Mouse (Mus musculus) CH12.LX (cell line): ENCODE results near the gene Slc23a4. TPM values are rescaled to one million over a fixed set of nuclear protein-coding genes. Genes with fewer than 3 reads are reported as not detected.

Experiments used
- DNase-seq: peaks from one replicate; pipeline ENCODE4 v3.0.0-alpha.2; 2013; ENCODE audit errors: extremely low read depth
- H3K27ac ChIP-seq: 2 replicates; pipeline ENCODE4 v1.5.1; 2012; ENCODE audit warnings: low read depth, mild to moderate bottlenecking, control low read depth, moderate library complexity; ENCODE audit not compliant: insufficient read depth
- H3K27me3 ChIP-seq: replicated peaks from 2 replicates; pipeline ENCODE3; 2012; ENCODE audit warnings: inconsistent platforms
- H3K36me3 ChIP-seq, 2 experiments: replicated peaks in 1 of 2; 2 replicates each; pipeline versions ENCODE3 to v1.6.1; 2012; ENCODE audit warnings: inconsistent platforms in 1 of 2, low read length in 1 of 2, mild to moderate bottlenecking in 1 of 2, mixed read lengths in 1 of 2, moderate library complexity in 1 of 2; ENCODE audit not compliant: control insufficient read depth in 1 of 2, insufficient read depth in 1 of 2
- H3K4me1 ChIP-seq, 2 experiments: 2 replicates each; pipeline ENCODE4 v1.6.1; 2012; ENCODE audit warnings: inconsistent platforms in 1 of 2, moderate library complexity in 1 of 2; ENCODE audit not compliant: insufficient read depth in 2 of 2, control insufficient read depth in 1 of 2
- H3K4me2 ChIP-seq: 2 replicates; pipeline ENCODE4 v1.6.1; 2012; ENCODE audit warnings: low read depth, mild to moderate bottlenecking, control low read depth; ENCODE audit not compliant: poor library complexity, insufficient read depth, severe bottlenecking
- H3K4me3 ChIP-seq, 3 experiments: fragments of 150-350 bp in 1 of 3; sonication (generic) in 1 of 3; replicated peaks in 1 of 3; 2 replicates each; pipeline versions ENCODE3 to v1.5.1; 2011 to 2012; ENCODE audit warnings: low read depth in 2 of 3, low read length in 2 of 3, mild to moderate bottlenecking in 2 of 3, moderate library complexity in 2 of 3, control low read depth in 1 of 3, improper control_type of control experiment in 1 of 3, inconsistent platforms in 1 of 3, mixed read lengths in 1 of 3; ENCODE audit not compliant: poor library complexity in 1 of 3
- H3K79me2 ChIP-seq: replicated peaks from 2 replicates; pipeline ENCODE4 v1.6.1; 2012; ENCODE audit warnings: mild to moderate bottlenecking, moderate library complexity; ENCODE audit not compliant: control insufficient read depth, poor library complexity, insufficient read depth, severe bottlenecking; ENCODE audit errors: extremely low read depth
- H3K9ac ChIP-seq: 2 replicates; pipeline ENCODE4 v1.6.1; 2012; ENCODE audit warnings: low read depth, mild to moderate bottlenecking, control low read depth, moderate library complexity; ENCODE audit not compliant: insufficient read depth
- H3K9me3 ChIP-seq: replicated peaks from 2 replicates; pipeline ENCODE3; 2012; ENCODE audit warnings: low read length, inconsistent platforms, mixed read lengths
- BHLHE40 ChIP-seq: IDR thresholded peaks from 2 replicates; pipeline ENCODE4 v1.6.1; 2011; ENCODE audit warnings: mild to moderate bottlenecking, low read depth, low read length, improper control_type of control experiment
- CHD1 ChIP-seq: IDR thresholded peaks from 2 replicates; pipeline ENCODE4 v1.6.1; 2012; ENCODE audit warnings: low read depth, low read length, improper control_type of control experiment, inconsistent platforms
- CTCF ChIP-seq, 2 experiments: IDR thresholded peaks in 1 of 2; conservative IDR thresholded peaks in 1 of 2; 2 replicates each; pipeline ENCODE4 v1.5.1; 2011 to 2012; ENCODE audit warnings: low read depth in 2 of 2, low read length in 2 of 2, improper control_type of control experiment in 1 of 2, inconsistent platforms in 1 of 2, mild to moderate bottlenecking in 1 of 2, moderate library complexity in 1 of 2
- E2F4 ChIP-seq: IDR thresholded peaks from 2 replicates; pipeline ENCODE4 v1.6.1; 2011; ENCODE audit warnings: low read depth, low read length, improper control_type of control experiment; ENCODE audit not compliant: insufficient replicate concordance
- EP300 ChIP-seq: IDR thresholded peaks from 2 replicates; pipeline ENCODE4 v1.6.1; 2011; ENCODE audit warnings: low read length, improper control_type of control experiment
- GABPA ChIP-seq: IDR thresholded peaks from 2 replicates; pipeline ENCODE4 v1.6.1; 2012; ENCODE audit warnings: low read depth, low read length, improper control_type of control experiment, inconsistent platforms; ENCODE audit not compliant: insufficient replicate concordance
- HCFC1 ChIP-seq: IDR thresholded peaks from 2 replicates; pipeline ENCODE4 v1.6.1; 2012; ENCODE audit warnings: low read depth, mild to moderate bottlenecking, inconsistent platforms, low read length, improper control_type of control experiment
- IRF4 ChIP-seq: IDR thresholded peaks from 2 replicates; pipeline ENCODE4 v1.6.1; 2014; ENCODE audit warnings: low read depth, mild to moderate bottlenecking, inconsistent platforms, low read length, improper control_type of control experiment
- MAX ChIP-seq: IDR thresholded peaks from 2 replicates; pipeline ENCODE4 v1.6.1; 2011; ENCODE audit warnings: low read length, improper control_type of control experiment
- MEF2A ChIP-seq: IDR thresholded peaks from 2 replicates; pipeline ENCODE4 v1.6.1; 2014; ENCODE audit warnings: low read depth, mild to moderate bottlenecking, inconsistent platforms, low read length, improper control_type of control experiment, borderline replicate concordance
- MXI1 ChIP-seq: IDR thresholded peaks from 2 replicates; pipeline ENCODE4 v1.6.1; 2011; ENCODE audit warnings: mild to moderate bottlenecking, low read depth, low read length, improper control_type of control experiment
- NELFE ChIP-seq: IDR thresholded peaks from 2 replicates; pipeline ENCODE4 v1.6.1; 2011; ENCODE audit warnings: low read depth, low read length, improper control_type of control experiment
- POLR2AphosphoS2 ChIP-seq: IDR thresholded peaks from 2 replicates; pipeline ENCODE4 v1.6.1; 2011; ENCODE audit warnings: low read depth, low read length, improper control_type of control experiment
- RAD21 ChIP-seq: IDR thresholded peaks from 2 replicates; pipeline ENCODE4 v1.6.1; 2011; ENCODE audit warnings: low read depth, mild to moderate bottlenecking, low read length, improper control_type of control experiment, moderate library complexity
- RCOR1 ChIP-seq: conservative IDR thresholded peaks from 2 replicates; pipeline ENCODE4 v1.6.1; 2012; ENCODE audit warnings: low read depth, mild to moderate bottlenecking, inconsistent platforms, low read length, improper control_type of control experiment
- SMC3 ChIP-seq: IDR thresholded peaks from 2 replicates; pipeline ENCODE4 v1.6.1; 2011; ENCODE audit warnings: low read depth, low read length, improper control_type of control experiment
- TBP ChIP-seq: conservative IDR thresholded peaks from 2 replicates; pipeline ENCODE4 v1.6.1; 2011; ENCODE audit warnings: low read depth, low read length, improper control_type of control experiment
- TCF12 ChIP-seq: IDR thresholded peaks from 2 replicates; pipeline ENCODE4 v1.6.1; 2014; ENCODE audit warnings: low read depth, mild to moderate bottlenecking, inconsistent platforms, low read length, improper control_type of control experiment
- UBTF ChIP-seq: IDR thresholded peaks from 2 replicates; pipeline ENCODE4 v1.6.1; 2012; ENCODE audit warnings: low read depth, mild to moderate bottlenecking, inconsistent platforms, low read length, improper control_type of control experiment, moderate library complexity
- USF1 ChIP-seq: IDR thresholded peaks from 2 replicates; pipeline ENCODE4 v1.6.1; 2014; ENCODE audit warnings: low read depth, mild to moderate bottlenecking, inconsistent platforms, low read length, improper control_type of control experiment
- USF2 ChIP-seq: conservative IDR thresholded peaks from 2 replicates; pipeline ENCODE4 v1.6.1; 2011; ENCODE audit warnings: low read depth, low read length, improper control_type of control experiment
- ZC3H11A ChIP-seq: IDR thresholded peaks from 2 replicates; pipeline ENCODE4 v1.6.1; 2012; ENCODE audit warnings: low read depth, mild to moderate bottlenecking, inconsistent platforms, low read length, improper control_type of control experiment
- ZKSCAN1 ChIP-seq: IDR thresholded peaks from 2 replicates; pipeline ENCODE4 v1.6.1; 2012; ENCODE audit warnings: low read depth, inconsistent platforms, low read length, improper control_type of control experiment, borderline replicate concordance
- ZNF384 ChIP-seq: IDR thresholded peaks from 2 replicates; pipeline ENCODE4 v1.6.1; 2012; ENCODE audit warnings: low read depth, low read length, improper control_type of control experiment, inconsistent platforms
- dilution Hi-C: fragments of 300-500 bp; cut with MboI; formaldehyde crosslinking; loops from 2 replicates; pipeline ENCODE4 v1.14.3; 2020; ENCODE audit warnings: low sequenced_read_pairs; ENCODE audit not compliant: extremely low pct_unique_long_range_greater_than_20kb, extremely low pct_ligation_motif_present
- in situ Hi-C: fragments of 300-500 bp; cut with MboI; formaldehyde crosslinking; loops from 3 replicates; pipeline ENCODE4 v1.14.3; 2019; ENCODE audit warnings: low sequenced_read_pairs, low pct_ligation_motif_present, low pct_unique_long_range_greater_than_20kb, mixed read lengths
- polyA plus RNA-seq: library from polyadenylated mRNA; unstranded; fragments of >175 nt; gene quantifications from 2 replicates; pipeline ENCODE4 v1.2.1, GENCODE M21; 2012; ENCODE audit warnings: low read depth; ENCODE audit not compliant: insufficient read length
- total RNA-seq, 2 experiments: library from RNA; depleted of rRNA; stranded (reverse); fragments of 300-350 nt in 1 of 2; fragments of >200 nt in 1 of 2; gene quantifications; 2 replicates each; pipeline ENCODE4 v1.2.3; 2012 to 2014

The Slc23a4 gene
- total and polyA plus RNA-seq, 3 experiments: 0.21 to 0.30 (median 0.27) TPM

DNA sequence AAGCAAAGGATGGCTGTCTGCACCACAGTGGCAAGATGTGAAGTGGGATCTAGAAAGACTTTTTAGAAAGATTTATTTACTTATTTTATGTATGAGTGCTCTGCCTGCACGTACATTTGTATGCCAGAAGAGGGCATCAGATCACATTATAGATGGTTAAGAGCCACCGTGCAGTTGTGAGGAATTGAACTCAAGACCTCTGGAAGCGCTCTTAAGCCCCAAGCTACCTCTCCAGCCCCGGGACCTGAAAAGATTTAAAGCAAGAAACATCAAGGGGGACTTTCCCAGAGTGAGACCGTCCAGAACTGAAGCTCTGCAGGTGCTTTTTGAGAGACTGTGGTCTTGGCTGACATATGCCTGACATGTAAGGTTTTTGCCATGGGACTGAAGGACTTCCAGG, 51.5 kb downstream of the Slc23a4 start (continued):
- TF ChIP-seq IRF4: no peak
- no peak for TF ChIP-seq USF2
- TF ChIP-seq TBP: no peak
- 0 out of 2 replicates have a peak, but pooled peaks have one; percentile 24 for TF ChIP-seq TCF12
- no peak for TF ChIP-seq ZC3H11A
- no peak for TF ChIP-seq ZKSCAN1
- peak in 1 of 2 experiments; percentile 68; a peak in 3 of 4 replicates for TF ChIP-seq CTCF (conservative IDR thresholded peaks at IDR 0.05 in 1 of 2, IDR thresholded peaks at IDR 0.05 in 1 of 2; ENCODE audit: low read depth in 2 of 2, low read length in 2 of 2)
- no peak for TF ChIP-seq POLR2AphosphoS2
- TF ChIP-seq HCFC1: peak; percentile 22; the same call in 1 of the 2 replicates
- TF ChIP-seq RCOR1: 0 out of 2 replicates have a peak, but pooled peaks have one; percentile 28
- TF ChIP-seq ZNF384: no peak
- TF ChIP-seq RAD21: peak; percentile 51
- no peak for TF ChIP-seq MAX
- no peak for TF ChIP-seq UBTF

DNA sequence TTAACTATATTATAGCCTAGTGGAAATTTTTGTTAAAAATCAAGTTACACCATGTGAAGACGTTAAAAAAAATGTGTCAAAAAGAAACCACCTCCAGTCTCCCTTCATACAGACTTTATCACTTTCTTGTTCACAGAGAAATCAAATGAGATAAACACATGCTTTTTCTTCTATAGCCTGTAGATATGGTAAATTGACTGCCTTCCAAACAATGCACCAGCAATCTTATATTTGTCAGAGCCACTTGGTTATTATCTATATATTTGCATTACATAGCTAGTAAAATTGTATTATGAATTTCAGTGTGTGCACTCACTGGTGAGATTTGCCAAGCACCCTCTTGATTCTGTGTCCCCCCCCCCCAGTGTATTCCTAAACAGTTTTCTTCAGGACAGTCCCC, 55.6 kb downstream of the Slc23a4 start:
- no peak overlapping the region for H3K4me3 ChIP-seq
- H3K36me3 ChIP-seq: no peaks in the 10 kb centered on the region
- H3K27ac ChIP-seq: no peak overlapping the region
- TF ChIP-seq MXI1 (no peak), NELFE (no peak), USF2 (no peak), E2F4 (no peak), GABPA (no peak), ZKSCAN1 (no peak), SMC3 (no peak), TBP (no peak), CHD1 (no peak), UBTF (no peak), ZNF384 (no peak), MEF2A (no peak), USF1 (no peak), IRF4 (no peak), BHLHE40 (no peak), EP300 (no peak), CTCF (conservative IDR thresholded peaks at IDR 0.05 in 1 of 2, IDR thresholded peaks at IDR 0.05 in 1 of 2; ENCODE audit: low read depth in 2 of 2, low read length in 2 of 2) (no peak)
- H3K79me2 ChIP-seq: no peaks in the 10 kb centered on the region
- dilution Hi-C loops: no loop called here
- H3K4me1 ChIP-seq: peaks cover 7 to 21% of the 10 kb centered on the region in 2 experiments
- in situ Hi-C loops: no loop called here
- no peaks in the 10 kb centered on the region for H3K9me3 ChIP-seq
- no peak overlapping the region for H3K9ac ChIP-seq
- H3K27me3 ChIP-seq: no peaks in the 10 kb centered on the region
- H3K4me2 ChIP-seq: no peak overlapping the region
- no peak for DNase-seq
